Mouse (Mus musculus) forebrain, embryonic 15.5 days (tissue): Measurements from ENCODE around the gene Clec16a. TPM values are rescaled to one million over a fixed set of nuclear protein-coding genes. Genes with fewer than 3 reads are reported as not detected.

Experiments
- ATAC-seq: fragments of 200-750 bp; cut with Nextera tagmentation; replicated peaks from 2 replicates; pipeline ENCODE4 v1.8.0; 2017; ENCODE audit warnings: mild to moderate bottlenecking, moderate TSS enrichment, moderate library complexity
- H3K27ac ChIP-seq: fragments of 300-500 bp; sonication (generic); replicated peaks from 2 replicates; pipeline ENCODE4 v1.5.1; 2015; ENCODE audit warnings: mild to moderate bottlenecking, inconsistent platforms
- H3K27me3 ChIP-seq: fragments of 300-500 bp; sonication (generic); 2 replicates; pipeline ENCODE4 v1.6.1; 2015; ENCODE audit warnings: inconsistent platforms
- H3K36me3 ChIP-seq: fragments of 300-500 bp; sonication (generic); 2 replicates; pipeline ENCODE4 v1.6.1; 2015; ENCODE audit warnings: mild to moderate bottlenecking, inconsistent platforms
- H3K4me1 ChIP-seq: fragments of 300-500 bp; sonication (generic); 2 replicates; pipeline ENCODE4 v1.6.1; 2015; ENCODE audit warnings: inconsistent platforms
- H3K4me2 ChIP-seq: fragments of 300-500 bp; sonication (generic); replicated peaks from 2 replicates; pipeline ENCODE4 v1.6.1; 2015; ENCODE audit warnings: mild to moderate bottlenecking, inconsistent platforms
- H3K4me3 ChIP-seq: fragments of 300-500 bp; sonication (generic); 2 replicates; pipeline ENCODE4 v1.5.1; 2015; ENCODE audit warnings: mild to moderate bottlenecking, inconsistent platforms
- H3K9ac ChIP-seq: fragments of 300-500 bp; sonication (generic); replicated peaks from 2 replicates; pipeline ENCODE4 v1.6.1; 2015; ENCODE audit warnings: mild to moderate bottlenecking, inconsistent platforms
- H3K9me3 ChIP-seq: fragments of 300-500 bp; sonication (generic); 2 replicates; pipeline ENCODE4 v1.6.1; 2016; ENCODE audit warnings: inconsistent platforms
- WGBS: fragments of 180-500 bp; shearing (Covaris S2); methylation state at CpG from one replicate; pipeline ENCODE4 v1.1.7; 2015; ENCODE audit warnings: mixed read lengths; 5-methylcytosine and 5-hydroxymethylcytosine counted together
- polyA plus RNA-seq: library from polyadenylated mRNA; unstranded; fragments of >200 nt; fragmentation: Nextera tagmentation; extraction: Ambion mirVana; gene quantifications from 2 replicates; pipeline ENCODE4 v1.2.1, GENCODE M21; 2015

Clec16a gene
- polyA plus RNA-seq, 1 experiment from 2014 or later = 77.1 TPM

GRCm38 (mm10) chr16:10609921-10610320 is 64.8 kb downstream of the Clec16a start:
- H3K27me3 ChIP-seq = no peaks in the 10 kb centered on the region
- H3K9ac ChIP-seq = no peak overlapping the region
- no peaks in the 10 kb centered on the region for H3K4me1 ChIP-seq
- no peaks in the 10 kb centered on the region for H3K9me3 ChIP-seq
- H3K4me2 ChIP-seq = no peak overlapping the region
- H3K27ac ChIP-seq = no peak overlapping the region
- ATAC-seq = no peak
- H3K4me3 ChIP-seq = no peak overlapping the region
- 90% methylated on average over 7 of the region's 7 CpGs for WGBS
- peaks cover 23% of the 10 kb centered on the region for H3K36me3 ChIP-seq

GRCm38 (mm10) chr16:10610801-10611200 is 65.7 kb downstream of the Clec16a start:
- Histone ChIP-seq H3K4me3 (no peak overlapping the region), H3K4me1 (no peaks in the 10 kb centered on the region), H3K27ac (no peak overlapping the region), H3K9ac (no peak overlapping the region), H3K36me3 (peaks cover 30% of the 10 kb centered on the region), H3K4me2 (no peak overlapping the region), H3K9me3 (no peaks in the 10 kb centered on the region), H3K27me3 (no peaks in the 10 kb centered on the region)
- ATAC-seq = no peak
- 91% methylated on average over 6 of the region's 6 CpGs for WGBS

- no peak for ATAC-seq
- no peaks in the 10 kb centered on the region for H3K9me3 ChIP-seq
- WGBS = 88% methylated on average over 4 of the region's 4 CpGs
- no peak overlapping the region for H3K27ac ChIP-seq
- H3K36me3 ChIP-seq = peaks cover 33% of the 10 kb centered on the region
- H3K4me1 ChIP-seq = no peaks in the 10 kb centered on the region
- no peak overlapping the region for H3K9ac ChIP-seq
- no peaks in the 10 kb centered on the region for H3K27me3 ChIP-seq
- no peak overlapping the region for H3K4me3 ChIP-seq
- H3K4me2 ChIP-seq = no peak overlapping the region
Observed at GRCm38 (mm10) chr16:10611306-10611705, 66.2 kb downstream of the Clec16a start.

GRCm38 (mm10) chr16:10613996-10614395 is 68.9 kb downstream of the Clec16a start:
- no peak overlapping the region for H3K9ac ChIP-seq
- no peaks in the 10 kb centered on the region for H3K27me3 ChIP-seq
- no peak overlapping the region for H3K27ac ChIP-seq
- 90% methylated on average over 2 of the region's 2 CpGs for WGBS
- H3K9me3 ChIP-seq = no peaks in the 10 kb centered on the region
- peaks cover 30% of the 10 kb centered on the region for H3K36me3 ChIP-seq
- no peak overlapping the region for H3K4me3 ChIP-seq
- no peak overlapping the region for H3K4me2 ChIP-seq
- no peak for ATAC-seq
- H3K4me1 ChIP-seq = no peaks in the 10 kb centered on the region

- 59% methylated on average over 6 of the region's 6 CpGs for WGBS
- Histone ChIP-seq H3K4me3 (no peak overlapping the region), H3K36me3 (peaks cover 10% of the 10 kb centered on the region), H3K4me1 (no peaks in the 10 kb centered on the region), H3K9me3 (no peaks in the 10 kb centered on the region), H3K27me3 (no peaks in the 10 kb centered on the region), H3K9ac (no peak overlapping the region), H3K4me2 (no peak overlapping the region), H3K27ac (no peak overlapping the region)
- no peak for ATAC-seq
Observed at GRCm38 (mm10) chr16:10620961-10621614, 75.9 kb downstream of the Clec16a start.

- Histone ChIP-seq H3K4me2 (no peak overlapping the region), H3K36me3 (peaks cover 10% of the 10 kb centered on the region), H3K9ac (no peak overlapping the region), H3K27me3 (no peaks in the 10 kb centered on the region), H3K4me3 (no peak overlapping the region), H3K4me1 (no peaks in the 10 kb centered on the region), H3K9me3 (no peaks in the 10 kb centered on the region), H3K27ac (no peak overlapping the region)
- 63% methylated on average over 1 of the region's 1 CpGs for WGBS
- ATAC-seq = no peak
Observed at GRCm38 (mm10) chr16:10621710-10622109, 76.6 kb downstream of the Clec16a start.

GRCm38 (mm10) chr16:10626116-10626515 is 81.0 kb downstream of the Clec16a start:
- H3K4me2 ChIP-seq = no peak overlapping the region
- no peaks in the 10 kb centered on the region for H3K27me3 ChIP-seq
- H3K4me1 ChIP-seq = no peaks in the 10 kb centered on the region
- no peak overlapping the region for H3K27ac ChIP-seq
- no peaks in the 10 kb centered on the region for H3K9me3 ChIP-seq
- WGBS = 81% methylated on average over 1 of the region's 1 CpGs
- H3K9ac ChIP-seq = no peak overlapping the region
- ATAC-seq = no peak
- H3K36me3 ChIP-seq = peaks cover 13% of the 10 kb centered on the region; the same call in 1 of the 2 replicates
- H3K4me3 ChIP-seq = no peak overlapping the region

- H3K9ac ChIP-seq = no peak overlapping the region
- no peak overlapping the region for H3K4me3 ChIP-seq
- no peaks in the 10 kb centered on the region for H3K9me3 ChIP-seq
- H3K36me3 ChIP-seq = peaks cover 13% of the 10 kb centered on the region; the same call in 1 of the 2 replicates
- no peak for ATAC-seq
- no peak overlapping the region for H3K4me2 ChIP-seq
- no peaks in the 10 kb centered on the region for H3K4me1 ChIP-seq
- no peaks in the 10 kb centered on the region for H3K27me3 ChIP-seq
- 92% methylated on average over 6 of the region's 6 CpGs for WGBS
- no peak overlapping the region for H3K27ac ChIP-seq
Observed at GRCm38 (mm10) chr16:10627136-10627668, 82.1 kb downstream of the Clec16a start.

- Histone ChIP-seq H3K9ac (no peak overlapping the region), H3K9me3 (no peaks in the 10 kb centered on the region), H3K4me3 (no peak overlapping the region), H3K27me3 (no peaks in the 10 kb centered on the region), H3K27ac (no peak overlapping the region), H3K36me3 (peaks cover 13% of the 10 kb centered on the region; the same call in 1 of the 2 replicates), H3K4me1 (no peaks in the 10 kb centered on the region), H3K4me2 (no peak overlapping the region)
- 75% methylated on average over 4 of the region's 4 CpGs for WGBS
- ATAC-seq = no peak
Observed at GRCm38 (mm10) chr16:10628030-10628555, 83.0 kb downstream of the Clec16a start.

- 63% methylated on average over 3 of the region's 3 CpGs for WGBS
Observed at GRCm38 (mm10) chr16:10628960-10629359, 83.8 kb downstream of the Clec16a start.

GRCm38 (mm10) chr16:10629361-10629760 is 84.2 kb downstream of the Clec16a start:
- Histone ChIP-seq H3K9ac (no peak overlapping the region), H3K27me3 (no peaks in the 10 kb centered on the region), H3K36me3 (peaks cover 13% of the 10 kb centered on the region; the same call in 1 of the 2 replicates), H3K27ac (no peak overlapping the region), H3K9me3 (no peaks in the 10 kb centered on the region), H3K4me1 (no peaks in the 10 kb centered on the region), H3K4me3 (no peak overlapping the region), H3K4me2 (no peak overlapping the region)
- no peak for ATAC-seq
- 90% methylated on average over 3 of the region's 3 CpGs for WGBS

More at GRCm38 (mm10) chr16:10628960-10629359, 83.8 kb downstream of the Clec16a start:
- Histone ChIP-seq H3K4me2 (no peak overlapping the region), H3K4me3 (no peak overlapping the region), H3K36me3 (peaks cover 13% of the 10 kb centered on the region; the same call in 1 of the 2 replicates), H3K9ac (no peak overlapping the region), H3K27me3 (no peaks in the 10 kb centered on the region), H3K9me3 (no peaks in the 10 kb centered on the region), H3K27ac (no peak overlapping the region), H3K4me1 (no peaks in the 10 kb centered on the region)
- no peak for ATAC-seq

GRCm38 (mm10) chr16:10634940-10635339 is 89.8 kb downstream of the Clec16a start:
- no peak overlapping the region for H3K4me2 ChIP-seq
- H3K27ac ChIP-seq = no peak overlapping the region
- H3K9me3 ChIP-seq = no peaks in the 10 kb centered on the region
- no peak for ATAC-seq
- H3K9ac ChIP-seq = no peak overlapping the region
- H3K36me3 ChIP-seq = peaks cover 5% of the 10 kb centered on the region; the same call in 1 of the 2 replicates
- H3K4me3 ChIP-seq = no peak overlapping the region
- H3K4me1 ChIP-seq = no peaks in the 10 kb centered on the region
- H3K27me3 ChIP-seq = no peaks in the 10 kb centered on the region
- WGBS = 91% methylated on average over 3 of the region's 3 CpGs
